Mouse (Mus musculus) heart, postnatal 0 days (tissue): ENCODE data around the gene Atg7.
"Not testable (repeated sequence)": the region's sequence is repeated elsewhere in the genome, so short reads cannot be mapped to it uniquely, and the experiment has no call there.

Experiments
- CTCF ChIP-seq: IDR thresholded peaks from 2 replicates; pipeline ENCODE4 v1.5.1; 2016; ENCODE audit warnings: antibody characterized with exemption, control low read depth, low read depth
- EP300 ChIP-seq: IDR thresholded peaks from 2 replicates; pipeline ENCODE4 v1.6.1; 2016; ENCODE audit warnings: antibody characterized with exemption, low read depth

- TF ChIP-seq CTCF, EP300: not testable (repeated sequence)
Observed at GRCm38 (mm10) chr6:114614076-114614475, 28.8 kb upstream of the Atg7 start.
